Mouse (Mus musculus) naive thymus-derived CD4-positive, alpha-beta T cell, adult 2 months (primary cell): ENCODE measurements around the gene Tmem160.
A peak's percentile ranks its signal among the peaks of the same experiment; 100 is the strongest.

Source experiments
- DNase-seq: peaks from one replicate; pipeline ENCODE4 v3.0.0-alpha.2; 2011; ENCODE audit warnings: low read depth

The Tmem160 gene

GRCm38 (mm10) chr7:16492211-16492610, 39.6 kb downstream of the Tmem160 start:
- DNase-seq: no peak

- peak; percentile 65 for DNase-seq
These were observed 40.8 kb downstream of the Tmem160 start for GRCm38 (mm10) chr7:16493361-16493760.

- no peak for DNase-seq
These were observed 43.7 kb downstream of the Tmem160 start for GRCm38 (mm10) chr7:16496260-16496659.

GRCm38 (mm10) chr7:16499671-16500104, 47.1 kb downstream of the Tmem160 start:
- DNase-seq: no peak

GRCm38 (mm10) chr7:16501571-16501970, 49.0 kb downstream of the Tmem160 start:
- DNase-seq: no peak

- DNase-seq: no peak
These were observed 52.1 kb downstream of the Tmem160 start for GRCm38 (mm10) chr7:16504573-16505225.
